Mouse (Mus musculus): ENCODE data around the gene Tmed3. TPM values are rescaled to one million over a fixed set of nuclear protein-coding genes. Genes with fewer than 3 reads are reported as not detected.
A peak's percentile ranks its signal among the peaks of the same experiment; 100 is the strongest.

The Tmed3 gene
- total RNA-seq, 1 experiment = 34.9 TPM

- H3K4me3 ChIP-seq (ENCODE audit: insufficient read depth in 1 of 2, low read depth in 1 of 2, low read length in 2 of 2, poor library complexity in 1 of 2, severe bottlenecking in 1 of 2) = no peak overlapping the region
- H3K36me3 ChIP-seq (ENCODE audit: control insufficient read depth, insufficient read depth, low read length, poor library complexity, severe bottlenecking) = no peaks in the 10 kb centered on the region
- H3K27ac ChIP-seq (ENCODE audit: insufficient read depth, low read depth, low read length, poor library complexity, severe bottlenecking) = no peak overlapping the region
- H3K9me3 ChIP-seq (ENCODE audit: control insufficient read depth, insufficient read depth, low read depth, low read length) = no peaks in the 10 kb centered on the region
- no peaks in the 10 kb centered on the region for H3K4me1 ChIP-seq (ENCODE audit: control insufficient read depth in 2 of 2, insufficient read depth in 2 of 2, low read length in 2 of 2, poor library complexity in 1 of 2)
- TF ChIP-seq HCFC1 (IDR thresholded peaks at IDR 0.05; ENCODE audit: borderline replicate concordance, insufficient read depth, low read length) = no peak
- TF ChIP-seq ZC3H11A (IDR thresholded peaks at IDR 0.05; ENCODE audit: borderline replicate concordance, low read depth, low read length) = no peak
- no peak for TF ChIP-seq MAFK (IDR thresholded peaks at IDR 0.05; ENCODE audit: insufficient read depth, low read depth, low read length)
- TF ChIP-seq CHD2 (IDR thresholded peaks at IDR 0.05; ENCODE audit: low read depth, low read length) = no peak
- TF ChIP-seq ZNF384 (IDR thresholded peaks at IDR 0.05; ENCODE audit: low read depth, low read length) = no peak
- in situ Hi-C loops (cut with MboI; ENCODE audit: low sequenced_read_pairs in 2 of 2, unreplicated experiment in 2 of 2) = loop anchor here (25.0 kb wide), 1 partner anchor 449 kb away; no protein-coding TSS in a partner anchor
- H3K9ac ChIP-seq (ENCODE audit: insufficient read depth, low read depth, low read length, poor library complexity, severe bottlenecking) = no peak overlapping the region
- DNase-seq (ENCODE audit: low read depth, low spot score) = no peak
Measured at GRCm38 (mm10) chr9:89686262-89686661, 18.6 kb downstream of the Tmed3 start.

- in situ Hi-C loops (cut with MboI; ENCODE audit: low sequenced_read_pairs in 2 of 2, unreplicated experiment in 2 of 2) = loop anchor here (25.0 kb wide), 1 partner anchor 442 kb away; no protein-coding TSS in a partner anchor
- no peaks in the 10 kb centered on the region for H3K36me3 ChIP-seq (ENCODE audit: control insufficient read depth, insufficient read depth, low read length, poor library complexity, severe bottlenecking)
- no peak overlapping the region for H3K9ac ChIP-seq (ENCODE audit: insufficient read depth, low read depth, low read length, poor library complexity, severe bottlenecking)
- H3K4me3 ChIP-seq (ENCODE audit: insufficient read depth in 1 of 2, low read depth in 1 of 2, low read length in 2 of 2, poor library complexity in 1 of 2, severe bottlenecking in 1 of 2) = no peak overlapping the region
- no peaks in the 10 kb centered on the region for H3K9me3 ChIP-seq (ENCODE audit: control insufficient read depth, insufficient read depth, low read depth, low read length)
- no peaks in the 10 kb centered on the region for H3K4me1 ChIP-seq (ENCODE audit: control insufficient read depth in 2 of 2, insufficient read depth in 2 of 2, low read length in 2 of 2, poor library complexity in 1 of 2)
- no peak for DNase-seq (ENCODE audit: low read depth, low spot score)
- TF ChIP-seq MAFK (IDR thresholded peaks at IDR 0.05; ENCODE audit: insufficient read depth, low read depth, low read length) (no peak), ZNF384 (IDR thresholded peaks at IDR 0.05; ENCODE audit: low read depth, low read length) (no peak), ZC3H11A (IDR thresholded peaks at IDR 0.05; ENCODE audit: borderline replicate concordance, low read depth, low read length) (peak; percentile 68)
- no peak overlapping the region for H3K27ac ChIP-seq (ENCODE audit: insufficient read depth, low read depth, low read length, poor library complexity, severe bottlenecking)
Measured at GRCm38 (mm10) chr9:89678974-89679373, 25.9 kb downstream of the Tmed3 start.

GRCm38 (mm10) chr9:89674014-89674618, 30.8 kb downstream of the Tmed3 start:
- DNase-seq (ENCODE audit: low read depth, low spot score) = peak; percentile 55
- Histone ChIP-seq H3K4me3 (ENCODE audit: insufficient read depth in 1 of 2, low read depth in 1 of 2, low read length in 2 of 2, poor library complexity in 1 of 2, severe bottlenecking in 1 of 2) (no peak overlapping the region), H3K9ac (ENCODE audit: insufficient read depth, low read depth, low read length, poor library complexity, severe bottlenecking) (no peak overlapping the region), H3K4me1 (ENCODE audit: control insufficient read depth in 2 of 2, insufficient read depth in 2 of 2, low read length in 2 of 2, poor library complexity in 1 of 2) (no peaks in the 10 kb centered on the region), H3K27ac (ENCODE audit: insufficient read depth, low read depth, low read length, poor library complexity, severe bottlenecking) (no peak overlapping the region), H3K9me3 (ENCODE audit: control insufficient read depth, insufficient read depth, low read depth, low read length) (no peaks in the 10 kb centered on the region), H3K36me3 (ENCODE audit: control insufficient read depth, insufficient read depth, low read length, poor library complexity, severe bottlenecking) (no peaks in the 10 kb centered on the region)
- TF ChIP-seq MAFK (IDR thresholded peaks at IDR 0.05; ENCODE audit: insufficient read depth, low read depth, low read length) (0 out of 2 replicates have a peak, but pooled peaks have one; percentile 23), CHD2 (IDR thresholded peaks at IDR 0.05; ENCODE audit: low read depth, low read length) (no peak), ZC3H11A (IDR thresholded peaks at IDR 0.05; ENCODE audit: borderline replicate concordance, low read depth, low read length) (peak; percentile 91)
- in situ Hi-C loops (cut with MboI; ENCODE audit: low sequenced_read_pairs in 2 of 2, unreplicated experiment in 2 of 2) = no loop called here

GRCm38 (mm10) chr9:89673402-89673801, 31.5 kb downstream of the Tmed3 start:
- Histone ChIP-seq H3K4me3 (ENCODE audit: insufficient read depth in 1 of 2, low read depth in 1 of 2, low read length in 2 of 2, poor library complexity in 1 of 2, severe bottlenecking in 1 of 2) (no peak overlapping the region), H3K4me1 (ENCODE audit: control insufficient read depth in 2 of 2, insufficient read depth in 2 of 2, low read length in 2 of 2, poor library complexity in 1 of 2) (no peaks in the 10 kb centered on the region), H3K9me3 (ENCODE audit: control insufficient read depth, insufficient read depth, low read depth, low read length) (no peaks in the 10 kb centered on the region), H3K9ac (ENCODE audit: insufficient read depth, low read depth, low read length, poor library complexity, severe bottlenecking) (no peak overlapping the region), H3K36me3 (ENCODE audit: control insufficient read depth, insufficient read depth, low read length, poor library complexity, severe bottlenecking) (no peaks in the 10 kb centered on the region), H3K27ac (ENCODE audit: insufficient read depth, low read depth, low read length, poor library complexity, severe bottlenecking) (no peak overlapping the region)
- no peak for TF ChIP-seq HCFC1 (IDR thresholded peaks at IDR 0.05; ENCODE audit: borderline replicate concordance, insufficient read depth, low read length)
- TF ChIP-seq MAFK (IDR thresholded peaks at IDR 0.05; ENCODE audit: insufficient read depth, low read depth, low read length) = no peak
- TF ChIP-seq CHD2 (IDR thresholded peaks at IDR 0.05; ENCODE audit: low read depth, low read length) = no peak
- TF ChIP-seq ZNF384 (IDR thresholded peaks at IDR 0.05; ENCODE audit: low read depth, low read length) = no peak
- no peak for TF ChIP-seq ZC3H11A (IDR thresholded peaks at IDR 0.05; ENCODE audit: borderline replicate concordance, low read depth, low read length)
- in situ Hi-C loops (cut with MboI; ENCODE audit: low sequenced_read_pairs in 2 of 2, unreplicated experiment in 2 of 2) = no loop called here
- DNase-seq (ENCODE audit: low read depth, low spot score) = no peak

- Histone ChIP-seq H3K27ac (ENCODE audit: insufficient read depth, low read depth, low read length, poor library complexity, severe bottlenecking) (no peak overlapping the region), H3K9ac (ENCODE audit: insufficient read depth, low read depth, low read length, poor library complexity, severe bottlenecking) (no peak overlapping the region), H3K4me3 (ENCODE audit: insufficient read depth in 1 of 2, low read depth in 1 of 2, low read length in 2 of 2, poor library complexity in 1 of 2, severe bottlenecking in 1 of 2) (no peak overlapping the region), H3K4me1 (ENCODE audit: control insufficient read depth in 2 of 2, insufficient read depth in 2 of 2, low read length in 2 of 2, poor library complexity in 1 of 2) (no peaks in the 10 kb centered on the region), H3K9me3 (ENCODE audit: control insufficient read depth, insufficient read depth, low read depth, low read length) (no peaks in the 10 kb centered on the region), H3K36me3 (ENCODE audit: control insufficient read depth, insufficient read depth, low read length, poor library complexity, severe bottlenecking) (no peaks in the 10 kb centered on the region)
- DNase-seq (ENCODE audit: low read depth, low spot score) = no peak
- TF ChIP-seq HCFC1 (IDR thresholded peaks at IDR 0.05; ENCODE audit: borderline replicate concordance, insufficient read depth, low read length) (no peak), MAFK (IDR thresholded peaks at IDR 0.05; ENCODE audit: insufficient read depth, low read depth, low read length) (no peak), ZC3H11A (IDR thresholded peaks at IDR 0.05; ENCODE audit: borderline replicate concordance, low read depth, low read length) (no peak), ZNF384 (IDR thresholded peaks at IDR 0.05; ENCODE audit: low read depth, low read length) (no peak), CHD2 (IDR thresholded peaks at IDR 0.05; ENCODE audit: low read depth, low read length) (no peak)
- in situ Hi-C loops (cut with MboI; ENCODE audit: low sequenced_read_pairs in 2 of 2, unreplicated experiment in 2 of 2) = no loop called here
Measured at GRCm38 (mm10) chr9:89669878-89670277, 35.0 kb downstream of the Tmed3 start.
